Mouse (Mus musculus): ENCODE measurements around the gene Sspn.

DNA sequence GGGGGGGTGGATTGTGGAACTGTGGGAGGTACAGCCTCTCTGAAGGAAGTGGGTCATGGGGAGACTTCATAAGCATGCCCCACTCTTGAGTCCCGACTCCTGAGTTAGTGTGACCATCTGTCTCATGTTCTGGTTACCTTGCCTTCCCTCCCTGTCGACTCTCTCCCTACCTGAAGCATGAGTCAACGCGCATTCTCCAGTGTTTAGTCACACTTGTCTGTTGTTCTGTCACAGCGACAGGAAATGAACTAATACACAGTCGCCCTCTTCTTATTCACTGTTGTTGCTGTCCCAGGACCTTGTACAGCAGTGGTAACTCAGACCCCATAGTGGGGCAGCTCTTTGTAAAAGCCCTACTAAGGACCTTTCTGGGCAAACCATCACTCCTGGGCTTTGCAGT is 41.4 kb downstream of the Sspn start:
- TF ChIP-seq CTCF (IDR thresholded peaks at IDR 0.05; ENCODE audit: low read depth) (no peak), EP300 (IDR thresholded peaks at IDR 0.05; ENCODE audit: low read depth) (no peak)
